Mouse (Mus musculus) brain, embryonic 18.5 days (tissue): ENCODE results near the gene Zic5.

Source experiments
- DNase-seq: peaks from one replicate; pipeline ENCODE4 v3.0.0-alpha.2; 2012; ENCODE audit warnings: low read depth, low spot score

The Zic5 gene

DNA sequence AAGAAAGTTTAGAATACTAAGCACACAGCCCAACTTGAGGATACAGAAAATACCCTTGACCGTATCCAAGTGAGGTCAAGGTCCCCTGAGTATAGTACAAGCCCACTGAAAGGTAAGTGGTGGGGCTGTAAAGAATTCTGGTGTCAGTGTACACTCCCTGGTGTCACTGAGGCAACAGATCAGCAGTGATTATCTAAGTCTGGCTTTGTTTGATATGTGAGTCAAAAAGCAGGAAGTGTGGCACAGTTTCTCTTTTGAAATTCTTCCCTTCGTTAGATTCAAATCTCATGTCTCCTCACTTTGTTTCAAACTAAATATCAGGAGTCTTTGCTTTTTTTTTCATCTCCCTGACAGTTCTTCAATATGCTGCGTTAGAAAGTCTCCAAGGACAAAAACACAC is 32.9 kb downstream of the Zic5 start:
- no peak for DNase-seq

DNA sequence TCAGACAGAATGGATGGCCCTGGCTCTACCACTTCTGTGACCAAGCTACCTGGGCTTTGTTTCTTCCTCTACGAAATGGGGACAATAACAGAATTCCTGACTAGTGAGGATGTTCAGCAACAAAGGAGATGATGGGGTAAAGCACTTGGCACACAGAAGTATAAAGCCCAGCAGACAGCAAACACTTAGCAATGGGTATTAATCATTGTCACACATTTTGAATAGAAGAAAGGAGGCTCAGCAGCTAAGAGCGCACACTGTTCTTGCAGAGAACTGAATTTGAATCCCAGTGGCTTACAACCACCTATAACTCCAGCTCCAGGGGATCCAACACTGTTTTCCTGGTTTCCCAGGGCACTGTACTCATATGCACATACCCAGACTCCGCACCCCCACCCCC is 37.8 kb downstream of the Zic5 start:
- DNase-seq = no peak

DNA sequence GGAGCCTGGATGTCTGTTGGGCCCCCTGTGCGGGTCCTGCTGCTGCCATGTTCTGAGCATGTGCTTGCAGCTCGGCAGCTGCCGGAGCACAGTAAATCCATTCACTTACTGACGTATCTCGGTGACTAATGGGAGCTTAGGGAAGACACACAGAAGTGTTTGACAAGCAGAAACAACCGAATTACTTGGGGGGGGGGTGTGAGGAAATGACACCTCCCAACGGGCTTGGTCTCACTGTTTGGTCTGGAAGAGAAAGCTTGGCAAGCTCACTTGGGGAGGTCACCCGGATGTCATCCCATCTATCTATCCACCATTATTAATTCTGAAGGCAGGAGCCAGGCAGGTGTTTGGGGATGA is 38.3 kb downstream of the Zic5 start:
- no peak for DNase-seq

DNA sequence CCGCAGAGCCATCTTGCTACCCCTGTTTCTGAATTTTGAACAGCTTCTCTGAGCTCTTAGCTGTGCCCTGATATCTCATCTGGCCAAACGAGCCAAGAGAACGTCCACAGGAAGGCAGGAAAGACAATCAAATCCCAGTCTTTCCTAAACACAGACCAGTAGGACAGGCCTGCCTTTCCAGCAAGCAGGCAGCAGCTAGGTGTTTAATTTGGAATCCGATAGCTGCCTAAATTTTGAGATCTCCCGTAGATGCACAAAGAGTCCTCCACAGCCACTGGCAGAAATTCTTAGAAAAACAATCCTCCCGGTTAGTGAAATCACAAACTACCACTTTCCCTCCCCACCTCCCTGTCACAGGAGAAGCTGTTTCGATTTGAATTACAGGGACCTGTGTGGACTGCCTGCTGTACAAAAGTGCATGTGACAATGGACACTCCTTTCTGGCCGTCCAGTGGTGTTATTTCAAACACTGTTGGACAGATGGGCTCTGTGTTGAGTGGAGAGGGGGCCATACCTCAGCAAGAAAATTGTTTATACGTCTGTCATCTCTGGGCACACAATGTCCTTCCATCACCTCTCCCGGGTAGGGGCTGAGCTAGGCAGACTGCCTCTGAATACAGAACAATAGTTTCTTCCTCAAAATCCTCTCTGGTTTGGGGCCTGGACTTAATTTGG is 38.8 kb downstream of the Zic5 start:
- no peak for DNase-seq

DNA sequence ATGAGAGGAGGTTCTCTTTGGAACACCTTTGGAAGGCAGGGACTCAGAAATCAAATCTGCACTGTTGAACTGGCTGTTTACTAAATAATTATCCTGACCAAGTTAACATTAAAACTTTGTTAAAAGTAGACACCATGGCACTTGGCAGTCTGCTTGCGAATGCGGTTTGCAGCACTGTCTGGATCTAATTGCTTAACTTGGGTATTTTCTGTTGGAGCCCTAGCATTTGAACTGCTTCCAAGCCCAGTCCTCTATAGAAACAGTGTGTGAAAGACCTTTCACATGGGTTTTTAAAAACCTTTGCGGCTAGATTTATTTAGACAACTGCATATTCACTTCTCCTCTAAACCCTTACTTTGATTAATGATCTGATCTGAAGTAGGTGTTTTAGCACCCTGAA is 41.0 kb downstream of the Zic5 start:
- no peak for DNase-seq

DNA sequence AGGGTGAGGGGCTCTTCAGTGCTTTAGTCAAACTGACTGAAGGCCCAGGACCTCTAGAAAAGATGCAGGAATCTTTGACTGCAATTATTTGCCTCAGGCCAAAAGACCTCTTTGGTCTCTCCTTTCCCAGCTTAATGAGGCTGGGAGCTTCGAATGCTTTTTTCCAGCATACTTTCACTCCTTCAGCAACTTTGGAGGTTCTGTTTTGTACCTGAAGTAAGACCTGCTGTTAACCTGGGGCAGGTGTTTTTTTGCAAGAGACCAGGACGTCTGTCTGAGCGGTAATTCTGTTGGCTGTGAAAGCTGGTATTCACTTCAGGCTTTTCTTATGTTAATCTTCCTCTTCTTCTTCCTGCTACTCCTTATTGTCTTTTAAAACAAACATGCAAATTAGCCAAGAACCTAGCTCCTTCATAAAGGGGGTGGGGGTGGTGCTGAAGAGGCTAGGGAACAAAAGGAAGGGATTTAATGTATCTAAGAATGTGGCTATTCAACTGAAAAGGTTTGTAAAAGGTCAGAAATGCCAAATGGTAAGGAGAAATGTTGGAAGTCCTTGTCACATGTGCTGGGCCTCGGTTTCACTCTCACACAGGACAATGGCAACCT is 49.2 kb downstream of the Zic5 start:
- no peak for DNase-seq

DNA sequence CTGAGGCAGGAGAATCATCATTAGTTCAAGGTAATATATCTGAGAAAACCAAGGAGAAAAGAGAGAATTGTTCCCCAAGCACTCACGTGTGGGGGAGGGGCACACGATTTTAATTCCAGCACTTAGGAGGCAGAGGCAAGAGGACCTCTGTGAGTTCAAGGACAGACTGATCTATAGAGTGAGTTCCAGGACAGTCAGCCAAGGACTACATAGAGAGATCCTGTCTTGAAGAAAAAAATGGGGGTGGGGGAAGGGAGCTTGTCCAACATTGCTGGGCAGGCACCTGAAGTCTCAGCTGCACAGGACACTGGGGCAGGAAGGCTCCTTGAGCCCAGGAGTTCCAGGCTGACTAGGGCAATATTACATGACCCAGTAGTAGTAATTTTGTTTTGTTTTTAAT is 50.7 kb downstream of the Zic5 start:
- DNase-seq = no peak

DNA sequence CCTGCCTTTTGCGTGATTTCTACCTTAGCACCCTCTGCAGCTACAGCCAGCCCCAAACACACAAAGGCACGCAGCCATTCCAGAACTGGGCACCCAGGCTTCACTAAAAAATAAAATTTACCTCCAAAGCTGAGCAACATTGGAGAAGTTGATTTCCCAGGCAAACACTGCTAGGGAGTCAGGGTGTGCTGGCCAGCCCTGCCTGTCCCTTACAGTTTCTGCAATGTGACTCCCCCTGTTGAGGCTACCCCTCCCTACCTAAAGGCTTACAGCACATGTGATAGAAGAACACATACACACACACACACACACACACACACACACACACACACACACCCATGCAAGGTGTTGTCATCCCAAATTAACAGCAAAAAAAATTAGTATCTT is 51.9 kb downstream of the Zic5 start:
- no peak for DNase-seq

DNA sequence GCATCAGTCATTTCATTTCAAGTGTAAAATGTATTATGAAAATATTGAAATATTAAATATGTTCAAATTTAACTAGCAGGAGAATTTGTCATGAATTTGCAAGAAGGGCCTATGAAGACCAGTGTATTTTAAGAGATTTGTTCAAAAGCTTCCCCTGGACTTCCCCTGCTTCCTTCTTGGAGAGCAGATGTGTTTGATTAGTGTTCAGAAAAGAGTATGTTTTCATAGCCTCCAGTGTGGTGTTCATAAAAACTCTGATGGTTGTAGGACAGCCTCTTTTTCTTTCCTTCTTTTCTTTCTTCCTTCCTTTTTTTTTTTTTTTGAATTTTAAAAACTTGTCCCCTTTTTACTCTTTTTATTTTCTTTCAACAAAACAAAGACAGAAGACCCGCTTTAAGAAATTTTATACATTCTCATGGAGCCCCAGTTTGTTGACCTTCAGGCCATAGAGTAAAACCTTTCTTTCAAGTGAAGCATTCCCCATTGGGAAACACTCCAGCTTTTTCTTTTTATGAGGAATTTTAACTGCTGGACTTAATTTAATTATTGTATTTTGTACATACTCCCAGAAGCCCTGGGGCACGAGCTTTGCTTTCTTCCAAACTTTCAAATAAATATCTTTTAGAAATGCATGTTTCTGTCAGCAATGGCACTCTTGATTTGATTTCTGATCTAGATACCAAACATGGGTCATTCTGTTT is 52.5 kb downstream of the Zic5 start:
- DNase-seq = no peak
